10 mouse cellular contexts compared by ENCODE assay signal in genomic region chr6:127841326-127841725, GRCm38 (mm10).
"Had no signal": no experiment of that assay in that cellular context is flagged by ENCODE, and none has a peak within 500 bp of the region (broad histone marks: within the 10 kb centered on the region; RNA-seq: fewer than 3 reads in every experiment).

No protein-coding gene starts in this region.

- DNase-seq: liver, postnatal 0 days; lung, adult 2 months; lung, postnatal 14 days; lung, postnatal 36 days; right cerebral cortex, postnatal 14 days; thymus, postnatal 14 days; thymus, postnatal 36 days had no signal

- ATAC-seq: liver, postnatal 0 days; lung, postnatal 0 days; midbrain, embryonic 13.5 days; midbrain, embryonic 15.5 days had no signal
